Mouse (Mus musculus) layer of hippocampus, adult 18-20 months (tissue): ENCODE data around the gene Klk11. TPM values are rescaled to one million over a fixed set of nuclear protein-coding genes. Genes with fewer than 3 reads are reported as not detected.

ENCODE experiments used
- DNase-seq, 2 experiments: peaks; one replicate each; pipeline ENCODE4 v3.0.0; 2022; ENCODE audit warnings: low spot score in 2 of 2
- total RNA-seq, 2 experiments: library from RNA; stranded (reverse); gene quantifications; 2 replicates each; pipeline ENCODE4 v1.2.3; 2021

Klk11 gene
- total RNA-seq, 2 experiments from 2014 or later = not detected

DNA sequence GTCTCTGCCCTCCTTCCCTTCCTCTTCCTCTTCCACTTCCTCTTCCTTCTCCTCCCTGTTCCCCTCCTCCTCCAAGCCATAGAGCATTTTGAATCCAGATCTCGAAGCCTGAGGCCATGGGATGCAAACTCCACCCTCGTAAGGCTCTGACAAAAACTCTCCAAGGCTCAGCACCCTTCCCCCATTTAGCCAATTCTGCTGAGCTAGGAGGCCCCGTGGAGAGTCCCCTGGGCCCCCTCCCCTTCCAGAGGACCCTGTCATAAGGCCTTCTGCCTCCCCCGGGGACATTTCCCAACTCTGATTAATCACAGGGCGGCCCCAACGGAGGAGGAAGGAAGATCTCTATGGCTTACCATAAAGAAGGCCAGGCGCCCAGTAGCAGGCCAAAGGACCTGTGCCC lies 17.2 kb downstream of the Klk11 start, which contains the start of gene Klk9:
TSS of gene Klk9 (plus strand) at position 301 of the 400 bp plus-strand sequence.
- no peak for DNase-seq

DNA sequence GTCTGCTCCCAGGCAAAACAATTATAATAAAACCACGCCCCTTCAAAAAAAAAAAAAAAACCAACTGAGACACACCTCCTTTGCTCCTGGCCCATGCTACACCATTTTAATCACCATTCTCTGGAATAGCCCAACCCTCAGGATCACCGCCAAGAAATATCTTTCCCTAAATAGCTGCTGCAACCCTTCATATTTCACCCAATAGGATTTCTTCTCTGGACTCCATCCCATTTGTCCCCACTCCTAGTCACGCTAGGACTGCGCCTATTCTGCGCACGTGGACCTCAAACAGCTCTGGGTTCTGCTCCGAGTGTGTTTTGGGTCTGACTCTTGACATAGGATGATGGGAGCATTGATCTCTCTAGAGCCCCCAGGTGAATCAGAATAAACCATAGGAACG lies 22.0 kb downstream of the Klk11 start:
- no peak for DNase-seq

DNA sequence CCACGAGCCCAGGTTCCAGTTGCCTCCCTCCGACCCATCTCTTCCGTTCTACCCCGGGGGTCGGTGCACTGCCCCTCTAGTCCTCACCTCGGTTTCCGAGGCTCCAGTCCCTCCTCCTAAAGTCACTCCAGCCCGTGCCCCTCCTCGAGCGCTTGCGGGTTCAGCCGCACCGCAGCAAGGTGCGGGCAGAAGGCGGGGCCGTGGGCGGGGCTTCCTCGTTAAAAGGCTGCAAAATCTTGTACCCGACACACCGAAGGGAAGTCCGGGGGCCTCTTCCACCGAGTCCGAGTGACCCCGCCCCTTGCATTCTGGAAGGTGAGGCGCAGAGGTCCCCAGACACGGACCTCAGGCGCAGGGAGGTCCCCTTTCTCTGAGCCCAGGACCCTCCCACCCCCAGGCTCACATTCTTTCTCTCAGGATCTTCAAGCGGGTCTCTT lies 22.9 kb downstream of the Klk11 start, which contains the start of gene Klk8:
TSS of gene Klk8 (plus strand) at position 245 of the 437 bp plus-strand sequence.
- DNase-seq = no peak

DNA sequence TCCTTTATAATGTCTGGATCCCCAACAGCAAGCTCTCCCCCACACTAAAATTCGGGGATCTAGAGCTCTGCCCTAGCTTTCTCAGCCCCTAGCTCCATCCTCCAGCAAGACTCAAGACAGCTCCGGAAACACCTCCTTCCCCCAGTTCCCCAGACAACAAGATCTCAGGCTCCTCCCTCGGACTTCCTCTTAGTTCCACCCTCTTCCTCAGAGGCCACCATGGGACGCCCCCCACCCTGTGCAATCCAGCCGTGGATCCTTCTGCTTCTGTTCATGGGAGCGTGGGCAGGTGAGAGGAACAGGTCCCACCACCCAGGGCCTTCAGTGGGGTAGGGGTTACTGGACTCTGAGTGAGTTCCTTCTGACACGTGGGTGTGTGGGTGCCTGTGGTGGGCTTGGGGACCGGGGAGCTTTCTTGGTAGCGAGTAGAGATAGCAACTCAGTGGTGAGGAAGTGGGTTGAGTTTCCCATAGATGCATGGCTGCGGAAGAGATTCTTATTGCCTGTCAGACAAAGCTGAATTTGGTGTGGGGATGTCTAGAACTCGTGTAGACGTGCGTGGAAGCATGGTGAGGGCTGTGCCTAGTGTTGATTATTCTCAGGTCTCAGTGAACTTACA lies 23.5 kb downstream of the Klk11 start:
- DNase-seq = no peak

DNA sequence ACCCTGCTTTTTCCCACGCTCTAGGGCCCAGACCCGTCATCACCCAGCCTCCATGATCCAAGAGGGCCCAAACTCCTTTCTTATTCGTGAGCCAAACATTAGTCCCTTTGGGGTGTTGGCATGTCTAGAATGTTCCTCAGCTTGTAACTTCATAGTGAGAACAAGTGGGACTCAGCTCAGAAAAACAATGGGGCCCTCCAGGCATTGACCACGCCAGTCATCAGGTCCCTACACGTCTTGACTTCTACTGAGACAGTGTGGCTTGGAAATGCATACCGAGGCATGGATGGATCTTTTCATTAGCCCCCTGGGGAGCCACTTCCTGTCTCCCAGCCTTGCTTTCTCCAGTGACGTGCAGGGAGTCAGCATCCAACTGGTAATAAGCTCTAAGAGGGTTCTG lies 25.5 kb downstream of the Klk11 start:
- no peak for DNase-seq

DNA sequence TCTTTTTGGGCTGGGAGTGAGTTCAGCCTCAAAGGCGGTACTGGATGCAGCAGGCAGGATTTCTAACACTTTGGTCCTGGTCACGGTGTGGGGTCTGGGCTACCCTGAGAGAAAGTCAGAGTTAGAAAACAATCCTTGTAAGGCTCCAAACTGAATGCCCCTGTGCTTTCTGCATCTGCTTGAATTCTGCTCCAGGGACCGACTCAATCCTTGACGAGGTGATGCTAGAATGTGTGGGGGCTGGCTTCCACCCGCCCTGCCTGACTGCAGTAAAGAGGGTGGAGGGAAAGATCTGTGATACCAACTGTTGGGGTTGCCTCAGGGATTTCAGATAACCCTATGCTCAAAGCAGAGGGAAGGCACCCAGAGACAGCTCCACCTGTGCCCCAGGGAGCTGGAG lies 36.6 kb downstream of the Klk11 start, which contains the start of gene Klk7:
TSS of gene Klk7 (plus strand) at position 301 of the 400 bp plus-strand sequence.
- DNase-seq = no peak

DNA sequence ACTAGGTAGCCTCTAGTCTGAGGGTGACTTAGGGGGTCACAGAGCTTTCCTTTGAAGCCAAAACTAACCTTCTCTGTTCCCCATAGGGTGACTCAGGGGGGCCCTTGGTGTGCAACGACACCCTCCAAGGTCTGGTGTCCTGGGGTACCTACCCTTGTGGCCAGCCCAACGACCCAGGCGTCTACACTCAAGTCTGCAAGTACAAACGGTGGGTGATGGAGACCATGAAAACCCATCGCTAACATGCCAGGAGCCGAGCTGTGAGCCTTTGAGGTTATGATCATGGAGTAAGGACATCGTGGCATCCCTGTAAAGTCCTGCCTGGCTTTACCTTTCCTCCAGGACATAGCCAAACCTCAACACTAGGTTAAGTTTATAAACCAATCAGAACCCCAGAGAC lies 40.8 kb downstream of the Klk11 start:
- DNase-seq = no peak

DNA sequence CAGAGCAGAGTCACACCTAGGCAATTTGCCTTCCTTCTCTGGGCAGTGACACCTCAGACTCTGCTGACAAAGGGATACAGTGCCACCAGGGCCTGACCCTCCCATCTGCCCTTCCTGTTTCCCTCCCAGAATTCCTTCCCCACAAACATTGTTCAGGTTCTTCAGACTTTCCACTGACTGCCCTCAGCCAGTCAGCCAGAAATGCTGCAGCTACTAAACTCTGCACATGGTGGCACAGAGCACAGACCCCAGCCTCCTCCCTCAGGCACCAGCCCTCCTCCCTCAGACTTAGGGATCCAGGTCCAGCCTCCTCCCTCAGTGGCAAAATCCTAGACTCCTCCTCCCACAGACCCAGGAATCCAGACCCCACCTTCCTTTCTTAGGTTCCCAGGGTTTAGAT lies 42.3 kb downstream of the Klk11 start:
- no peak for DNase-seq

DNA sequence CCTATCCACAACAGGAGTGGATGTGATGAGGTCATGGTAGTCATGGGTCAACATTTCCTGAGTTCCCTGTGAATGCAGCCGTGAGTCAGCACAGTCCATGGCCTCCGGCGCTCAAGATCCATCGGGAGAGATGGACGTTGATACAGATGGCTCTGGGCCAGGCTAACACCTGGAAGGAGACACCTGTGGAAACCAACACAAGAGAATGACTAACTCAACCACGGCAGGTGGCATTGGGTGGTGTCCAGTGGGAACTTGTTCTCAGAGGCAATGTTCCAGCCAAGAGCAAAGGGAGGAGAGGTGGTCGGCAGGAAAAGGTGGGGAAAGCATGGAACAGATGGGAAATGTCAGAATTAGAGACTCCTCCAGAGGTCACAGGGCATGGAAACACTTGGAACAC lies 47.2 kb downstream of the Klk11 start:
- DNase-seq = no peak

DNA sequence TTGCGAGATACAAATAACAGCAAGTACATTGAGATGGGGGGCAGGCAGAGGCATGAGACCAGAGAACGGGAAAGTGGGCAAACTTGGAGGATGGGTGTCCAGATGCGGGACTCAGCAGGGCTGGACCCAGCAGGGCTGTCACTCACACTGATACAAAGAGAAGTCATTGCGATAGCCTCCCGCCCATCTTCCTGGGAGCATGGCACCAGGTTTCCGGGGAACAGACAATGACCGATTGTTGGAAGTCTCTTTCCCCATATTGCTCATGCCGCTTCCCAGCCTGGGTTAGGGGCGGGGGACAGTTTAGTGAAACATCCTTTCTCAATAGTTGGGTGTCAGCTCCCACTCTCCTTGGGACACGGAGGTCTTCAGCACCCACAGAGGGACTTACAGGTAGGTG lies 49.8 kb downstream of the Klk11 start, which contains the start of gene Klk6:
TSS of gene Klk6 (plus strand) at position 301 of the 400 bp plus-strand sequence.
- no peak for DNase-seq

DNA sequence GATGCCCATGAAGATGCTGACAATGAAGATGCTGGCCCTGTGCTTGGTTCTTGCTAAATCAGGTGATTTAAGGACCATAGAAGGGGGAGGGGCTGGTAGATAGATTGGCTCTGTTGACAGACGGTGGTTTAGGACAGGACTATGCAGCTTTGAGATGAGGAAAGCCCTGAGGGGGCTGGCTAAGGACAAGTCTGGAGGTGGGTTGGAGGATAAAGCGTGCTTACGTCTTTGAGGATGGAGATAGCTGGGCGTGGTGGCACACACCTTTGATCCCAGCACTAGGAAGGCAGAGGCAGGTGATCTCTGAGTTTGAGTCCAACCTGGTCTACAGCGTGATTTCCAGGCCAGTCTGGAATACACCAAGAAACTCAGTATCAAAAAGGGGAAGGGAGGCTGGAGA lies 51.7 kb downstream of the Klk11 start:
- no peak for DNase-seq

DNA sequence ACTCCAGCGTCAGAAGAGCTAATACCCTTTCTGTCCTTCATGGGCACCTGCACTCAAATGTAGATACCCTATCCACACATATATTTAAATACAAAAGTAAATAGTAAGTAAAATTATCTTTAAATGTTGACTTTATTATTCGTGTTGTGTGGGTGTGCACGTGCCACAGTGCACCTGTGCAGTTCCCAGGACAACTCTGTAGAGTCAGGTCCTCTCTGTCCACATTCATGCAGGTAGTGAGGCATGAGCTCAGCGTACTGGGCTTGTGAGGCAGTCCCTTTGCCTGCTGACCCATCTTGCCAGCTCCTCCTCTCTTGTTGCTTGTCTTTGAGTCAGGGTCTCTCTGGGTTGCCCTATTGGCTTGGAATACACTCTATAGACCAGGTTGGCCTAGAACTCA lies 53.3 kb downstream of the Klk11 start:
- DNase-seq = no peak

Other genes starting within 250 kb of the Klk11 start
- gene Cd33, start 230.2 kb upstream of the Klk11 start, total RNA-seq = 1 to 10 TPM; 2.9 to 4.6 TPM
- 1 to 10 TPM; 5.5 to 6.9 TPM for gene Zfp658, start 212.3 kb upstream of the Klk11 start, total RNA-seq
- 10 to 100 TPM; 18.5 to 19.1 TPM for gene Zfp719, start 195.0 kb upstream of the Klk11 start, total RNA-seq
- gene Zfp819, start 167.4 kb upstream of the Klk11 start, total RNA-seq = under 1 TPM in 1 of 2 experiments, not detected in 1; 0.15 TPM
- under 1 TPM in 1 of 2 experiments, not detected in 1; 0.15 TPM for gene Ceacam18, start 139.9 kb upstream of the Klk11 start, total RNA-seq
- gene Siglece, start 114.4 kb upstream of the Klk11 start, total RNA-seq = 1 to 10 TPM; 1.2 to 1.5 TPM
- gene Ctu1, start 102.6 kb upstream of the Klk11 start, total RNA-seq = 10 to 100 TPM; 10.5 to 10.6 TPM
- gene Klk14, start 84.2 kb upstream of the Klk11 start, total RNA-seq = not detected
- not detected for gene Klk13, start 62.0 kb upstream of the Klk11 start, total RNA-seq
- gene Klk12, start 5.7 kb upstream of the Klk11 start, total RNA-seq = not detected
- 1 to 10 TPM; 1.2 to 1.5 TPM for gene Klk10, start 6.4 kb downstream of the Klk11 start, total RNA-seq
- not detected for gene Klk9, start 17.3 kb downstream of the Klk11 start, total RNA-seq
- gene Klk8, start 23.0 kb downstream of the Klk11 start, total RNA-seq = 10 to 100 TPM; 22.3 to 27.7 TPM
- gene Klk7, start 36.7 kb downstream of the Klk11 start, total RNA-seq = under 1 TPM; 0.32 to 0.33 TPM
- 1 to 10 TPM in 1 of 2 experiments, under 1 TPM in 1; 0.89 to 1.0 TPM for gene Klk6, start 49.9 kb downstream of the Klk11 start, total RNA-seq
- gene Klk5, start 67.4 kb downstream of the Klk11 start, total RNA-seq = not detected
- gene Klk4, start 106.6 kb downstream of the Klk11 start, total RNA-seq = not detected
- gene Klk15, start 159.1 kb downstream of the Klk11 start, total RNA-seq = not detected
- gene Klk1b8, start 176.1 kb downstream of the Klk11 start, total RNA-seq = not detected
- gene Klk1b1, start 192.1 kb downstream of the Klk11 start, total RNA-seq = not detected
- gene Klk1b9, start 201.5 kb downstream of the Klk11 start, total RNA-seq = not detected
- not detected for gene Klk1b11, start 221.3 kb downstream of the Klk11 start, total RNA-seq
- not detected for gene Klk1b26, start 237.6 kb downstream of the Klk11 start, total RNA-seq